Mouse (Mus musculus) testis, adult 2 months (tissue): ENCODE results near the gene Bin2.
A peak's percentile ranks its signal among the peaks of the same experiment; 100 is the strongest.

ENCODE experiments used
- CTCF ChIP-seq: fragments of 200-500 bp; IDR thresholded peaks from 2 replicates; pipeline ENCODE4 v1.5.1; 2012; ENCODE audit warnings: low read depth, mild to moderate bottlenecking, inconsistent platforms, low read length, moderate library complexity; ENCODE audit not compliant: control insufficient read depth, insufficient read depth, insufficient replicate concordance
- POLR2A ChIP-seq: fragments of 200-500 bp; IDR thresholded peaks from 2 replicates; pipeline ENCODE4 v1.6.1; 2012; ENCODE audit warnings: low read depth, mild to moderate bottlenecking, inconsistent platforms, low read length, moderate library complexity; ENCODE audit not compliant: control insufficient read depth

GRCm38 (mm10) chr15:100669337-100669736 is at the start of gene Bin2:
- TF ChIP-seq CTCF = no peak
- TF ChIP-seq POLR2A = peak; percentile 79
